Mouse (Mus musculus): Measurements from ENCODE around the gene Pmp22. TPM values are rescaled to one million over a fixed set of nuclear protein-coding genes. Genes with fewer than 3 reads are reported as not detected.
A peak's percentile ranks its signal among the peaks of the same experiment; 100 is the strongest.

Pmp22 gene
- polyA plus RNA-seq, 1 experiment from 2014 or later, result 41.1 TPM

DNA sequence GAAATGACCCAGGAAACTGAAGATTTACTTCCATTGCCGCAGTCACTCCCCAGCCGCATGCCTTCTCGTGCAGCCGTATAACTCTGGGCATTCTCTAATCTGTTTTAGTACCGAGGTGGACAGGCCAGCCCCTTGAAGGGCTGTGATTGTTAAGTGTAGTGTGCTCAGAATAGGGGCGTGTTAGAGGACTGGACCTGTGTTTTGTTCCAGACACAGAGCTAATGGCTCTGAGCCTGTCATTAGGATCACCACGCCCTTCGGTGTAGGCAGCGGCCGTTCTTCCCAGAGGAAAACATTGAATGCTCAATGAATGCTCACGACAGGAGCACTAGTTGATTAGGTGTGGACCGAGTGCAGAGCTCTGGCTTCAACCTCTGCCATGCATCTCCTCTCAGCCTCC lies 1.1 kb downstream of the Pmp22 start:
- no peaks in the 10 kb centered on the region for H3K9me3 ChIP-seq
- H3K27me3 ChIP-seq, result peaks cover 59% of the 10 kb centered on the region
- no peak overlapping the region for H3K4me3 ChIP-seq
- H3K36me3 ChIP-seq, result no peaks in the 10 kb centered on the region
- ATAC-seq (ENCODE audit: low FRiP score, low read depth), result no peak
- no peak overlapping the region for H3K27ac ChIP-seq (replicated peaks)
- H3K4me1 ChIP-seq (replicated peaks), result peaks cover 34% of the 10 kb centered on the region
- WGBS, result 52% methylated on average over 12 of the region's 12 CpGs
- H3K9ac ChIP-seq, result no peak overlapping the region
- H3K4me2 ChIP-seq, result no peak overlapping the region

DNA sequence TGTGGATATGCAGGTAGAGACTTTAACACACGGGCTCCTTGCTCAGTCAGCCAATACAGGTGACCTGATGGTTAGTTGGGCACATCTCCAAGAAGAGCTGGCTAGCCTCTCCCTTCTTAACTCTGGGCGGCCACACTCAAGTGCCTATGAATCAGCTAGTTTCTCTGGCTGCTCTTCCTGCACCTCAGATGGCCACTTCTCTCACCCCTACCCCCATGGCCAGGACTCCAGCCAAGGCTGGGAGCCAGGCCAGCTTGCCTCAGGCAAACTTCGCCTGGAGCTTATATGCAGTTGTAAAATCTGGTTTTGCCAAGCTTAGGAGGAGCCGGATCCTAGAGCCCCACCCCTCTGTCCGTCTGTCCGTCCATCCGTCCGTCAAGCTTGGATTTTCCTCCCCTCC lies 1.7 kb downstream of the Pmp22 start:
- Histone ChIP-seq H3K27ac (replicated peaks) (no peak overlapping the region), H3K4me3 (peak overlapping the region; percentile 54), H3K4me2 (peak overlapping the region; percentile 98), H3K36me3 (no peaks in the 10 kb centered on the region), H3K4me1 (replicated peaks) (peaks cover 35% of the 10 kb centered on the region), H3K27me3 (peaks cover 59% of the 10 kb centered on the region), H3K9me3 (no peaks in the 10 kb centered on the region), H3K9ac (no peak overlapping the region)
- ATAC-seq (ENCODE audit: low FRiP score, low read depth), result no peak
- 38% methylated on average over 8 of the region's 8 CpGs for WGBS

DNA sequence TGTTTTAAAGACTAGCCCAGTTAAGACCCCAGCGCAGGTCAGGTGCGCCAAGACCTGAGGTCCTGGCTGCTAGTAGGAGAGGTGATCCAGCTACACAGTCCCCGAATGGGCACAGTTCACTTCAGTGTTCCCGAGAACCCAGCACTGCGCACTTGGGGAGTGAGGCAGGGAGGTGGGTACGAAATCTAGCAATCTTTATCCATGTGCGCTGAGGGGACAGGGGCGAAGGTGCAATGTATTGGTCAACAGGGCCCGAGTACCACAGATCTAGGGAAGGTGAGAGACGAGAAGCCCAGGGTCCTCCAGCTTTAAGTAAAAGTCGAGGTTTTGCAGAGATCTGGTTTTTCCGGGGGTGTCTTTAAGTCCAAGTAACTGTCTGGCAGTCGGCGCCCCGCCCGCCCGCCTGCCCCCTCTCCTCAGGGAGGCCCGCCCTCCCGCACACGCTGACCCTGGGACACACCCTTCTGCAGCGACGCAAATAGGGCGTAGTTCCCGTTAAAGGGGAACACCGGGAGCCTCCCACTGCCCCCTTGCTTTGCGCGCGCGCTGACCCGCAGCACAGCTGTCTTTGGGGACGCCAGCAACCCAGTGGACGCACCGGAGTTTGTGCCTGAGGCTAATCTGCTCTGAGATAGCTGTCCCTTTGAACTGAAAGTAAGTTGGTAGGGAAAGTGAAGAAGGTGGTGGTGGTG lies 2.4 kb downstream of the Pmp22 start:
- ATAC-seq (ENCODE audit: low FRiP score, low read depth), result no peak
- WGBS, result 5% methylated on average over 33 of the region's 33 CpGs

DNA sequence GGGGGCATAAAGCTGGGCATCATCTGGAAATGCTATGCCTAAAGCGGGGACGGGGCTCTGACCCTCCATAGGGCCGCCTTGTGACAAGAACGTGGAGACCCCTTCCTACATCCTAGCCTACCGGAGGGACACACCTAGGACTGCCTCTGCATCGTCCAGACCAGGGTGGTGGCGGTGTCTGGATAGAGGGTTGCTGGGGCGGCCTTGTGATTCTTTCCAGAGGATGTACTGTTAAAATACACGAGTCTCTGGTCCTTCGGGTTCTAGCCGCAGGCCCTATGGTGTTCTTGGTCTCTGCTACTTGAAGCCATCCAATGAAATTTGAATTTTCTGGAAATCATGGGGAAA lies 2.9 kb downstream of the Pmp22 start:
- H3K36me3 ChIP-seq, result no peaks in the 10 kb centered on the region
- ATAC-seq (ENCODE audit: low FRiP score, low read depth), result no peak
- peak overlapping the region; percentile 54 for H3K4me3 ChIP-seq
- H3K4me2 ChIP-seq, result peak overlapping the region; percentile 98
- H3K4me1 ChIP-seq (replicated peaks), result peaks cover 43% of the 10 kb centered on the region
- H3K9me3 ChIP-seq, result no peaks in the 10 kb centered on the region
- WGBS, result 7% methylated on average over 11 of the region's 11 CpGs
- H3K27ac ChIP-seq (replicated peaks), result peak overlapping the region; percentile 76; the same call in 1 of the 2 replicates
- H3K9ac ChIP-seq, result no peak overlapping the region
- H3K27me3 ChIP-seq, result peaks cover 59% of the 10 kb centered on the region

More for the DNA sequence above, 2.4 kb downstream of the Pmp22 start:
- 0 out of 2 replicates have a peak overlapping the region, but pooled peaks have one; percentile 2 for H3K9ac ChIP-seq
- peaks cover 59% of the 10 kb centered on the region for H3K27me3 ChIP-seq
- peaks cover 38% of the 10 kb centered on the region for H3K4me1 ChIP-seq (replicated peaks)
- H3K9me3 ChIP-seq, result no peaks in the 10 kb centered on the region
- peak overlapping the region; percentile 98 for H3K4me2 ChIP-seq
- H3K36me3 ChIP-seq, result no peaks in the 10 kb centered on the region
- no peak overlapping the region for H3K27ac ChIP-seq (replicated peaks)
- H3K4me3 ChIP-seq, result peak overlapping the region; percentile 54

DNA sequence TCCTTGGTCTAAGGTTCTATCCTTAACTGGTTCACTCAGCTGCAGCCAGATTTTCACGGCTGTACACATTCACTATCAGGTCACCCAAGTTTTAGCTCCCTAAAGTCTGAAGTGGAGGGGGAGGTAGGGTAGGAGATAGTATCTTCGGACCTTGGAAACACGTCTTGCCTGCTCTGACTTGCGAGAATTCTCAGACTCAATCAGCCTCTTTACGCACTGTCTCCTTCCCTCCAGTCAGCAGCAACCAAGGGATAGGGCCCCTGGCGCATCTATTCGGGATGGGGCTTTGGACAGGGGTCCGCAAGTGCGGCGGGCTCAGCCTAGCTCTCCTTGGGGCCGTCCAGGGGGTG lies 3.3 kb downstream of the Pmp22 start:
- under 1% methylated on average over 11 of the region's 11 CpGs for WGBS
- no peaks in the 10 kb centered on the region for H3K36me3 ChIP-seq
- ATAC-seq (ENCODE audit: low FRiP score, low read depth), result no peak
- H3K4me1 ChIP-seq (replicated peaks), result peaks cover 47% of the 10 kb centered on the region
- peak overlapping the region; percentile 54 for H3K4me3 ChIP-seq
- H3K27ac ChIP-seq (replicated peaks), result peak overlapping the region; percentile 76
- H3K4me2 ChIP-seq, result peak overlapping the region; percentile 98
- peak overlapping the region; percentile 60 for H3K9ac ChIP-seq
- no peaks in the 10 kb centered on the region for H3K9me3 ChIP-seq
- peaks cover 59% of the 10 kb centered on the region for H3K27me3 ChIP-seq

DNA sequence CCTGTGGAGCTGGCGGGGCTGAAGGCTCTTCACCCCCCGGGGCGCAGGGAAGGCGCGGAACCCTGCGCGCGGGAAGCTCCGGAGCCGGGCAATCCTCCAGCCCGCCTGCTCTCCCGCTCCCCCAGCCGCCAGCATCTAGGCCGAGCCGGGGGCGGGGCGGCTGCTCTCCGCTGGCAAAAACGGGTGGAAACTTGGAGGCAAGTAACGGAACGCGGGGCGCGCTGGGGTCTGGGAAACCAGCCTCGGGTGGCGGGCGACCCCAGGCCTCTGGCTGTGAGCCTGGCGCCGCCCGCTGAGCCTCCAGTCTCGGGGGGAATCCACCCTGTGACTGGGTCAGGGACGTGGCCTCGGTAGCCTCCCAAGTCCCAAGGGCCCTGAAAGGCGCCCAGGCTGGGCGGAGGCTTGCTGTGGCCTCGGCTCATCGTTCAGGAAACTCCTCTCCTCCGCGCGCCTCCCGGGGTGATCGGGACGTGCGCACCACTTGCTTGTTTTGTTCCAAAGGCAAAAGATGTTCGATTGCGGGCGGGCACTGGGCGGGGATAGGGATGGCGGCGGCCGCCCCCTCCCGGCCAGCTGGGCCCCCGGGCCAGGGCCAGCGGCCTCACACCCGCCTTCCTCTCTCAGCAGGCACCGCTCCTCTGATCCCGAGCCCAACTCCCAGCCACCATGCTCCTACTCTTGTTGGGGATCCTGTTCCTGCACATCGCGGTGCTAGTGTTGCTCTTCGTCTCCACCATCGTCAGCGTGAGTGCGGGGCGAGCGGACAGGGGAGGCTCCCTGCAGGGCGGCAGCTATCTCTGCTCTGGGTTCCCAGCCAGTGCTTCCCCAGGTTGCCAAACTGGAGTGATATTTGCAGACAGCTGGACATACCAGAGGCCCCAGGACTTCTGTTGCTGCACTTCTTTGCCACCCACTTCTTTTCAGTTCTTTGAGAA lies 4.0 kb downstream of the Pmp22 start:
- H3K27me3 ChIP-seq, result peaks cover 59% of the 10 kb centered on the region
- H3K4me1 ChIP-seq (replicated peaks), result peaks cover 47% of the 10 kb centered on the region

DNA sequence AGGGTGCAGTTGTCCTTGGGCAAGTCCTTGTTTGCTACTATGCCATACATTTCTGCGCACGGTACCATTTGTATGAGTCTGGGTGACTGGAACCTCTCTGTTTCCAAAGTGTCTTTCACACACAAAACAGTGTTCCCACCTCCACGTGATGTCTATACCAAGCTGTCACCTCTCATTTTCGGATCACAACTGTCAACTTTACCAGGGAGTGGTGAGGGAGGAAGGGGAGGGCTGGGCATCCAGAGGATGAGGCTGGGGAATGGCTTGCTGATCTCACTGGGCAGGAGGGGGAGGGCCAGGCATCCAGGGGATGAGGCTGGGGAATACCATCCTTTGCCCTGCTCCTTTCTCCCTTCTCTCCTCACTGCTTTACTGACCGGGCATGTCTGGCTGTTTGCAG lies 5.2 kb downstream of the Pmp22 start:
- Histone ChIP-seq H3K4me2 (peak overlapping the region; percentile 98), H3K9ac (no peak overlapping the region), H3K9me3 (no peaks in the 10 kb centered on the region), H3K36me3 (no peaks in the 10 kb centered on the region), H3K27me3 (peaks cover 52% of the 10 kb centered on the region), H3K4me1 (replicated peaks) (peaks cover 47% of the 10 kb centered on the region), H3K4me3 (no peak overlapping the region), H3K27ac (replicated peaks) (no peak overlapping the region)
- WGBS, result 76% methylated on average over 5 of the region's 5 CpGs
- no peak for ATAC-seq (ENCODE audit: low FRiP score, low read depth)

More for the DNA sequence above, 4.0 kb downstream of the Pmp22 start:
- Histone ChIP-seq H3K9ac (peak overlapping the region; percentile 60), H3K9me3 (no peaks in the 10 kb centered on the region), H3K27ac (replicated peaks) (peak overlapping the region; percentile 76), H3K4me2 (peak overlapping the region; percentile 98), H3K4me3 (peak overlapping the region; percentile 54), H3K36me3 (no peaks in the 10 kb centered on the region)
- WGBS, result under 1% methylated on average over 66 of the region's 66 CpGs
- peak; percentile 54; the same call in 1 of the 2 replicates for ATAC-seq (ENCODE audit: low FRiP score, low read depth)

DNA sequence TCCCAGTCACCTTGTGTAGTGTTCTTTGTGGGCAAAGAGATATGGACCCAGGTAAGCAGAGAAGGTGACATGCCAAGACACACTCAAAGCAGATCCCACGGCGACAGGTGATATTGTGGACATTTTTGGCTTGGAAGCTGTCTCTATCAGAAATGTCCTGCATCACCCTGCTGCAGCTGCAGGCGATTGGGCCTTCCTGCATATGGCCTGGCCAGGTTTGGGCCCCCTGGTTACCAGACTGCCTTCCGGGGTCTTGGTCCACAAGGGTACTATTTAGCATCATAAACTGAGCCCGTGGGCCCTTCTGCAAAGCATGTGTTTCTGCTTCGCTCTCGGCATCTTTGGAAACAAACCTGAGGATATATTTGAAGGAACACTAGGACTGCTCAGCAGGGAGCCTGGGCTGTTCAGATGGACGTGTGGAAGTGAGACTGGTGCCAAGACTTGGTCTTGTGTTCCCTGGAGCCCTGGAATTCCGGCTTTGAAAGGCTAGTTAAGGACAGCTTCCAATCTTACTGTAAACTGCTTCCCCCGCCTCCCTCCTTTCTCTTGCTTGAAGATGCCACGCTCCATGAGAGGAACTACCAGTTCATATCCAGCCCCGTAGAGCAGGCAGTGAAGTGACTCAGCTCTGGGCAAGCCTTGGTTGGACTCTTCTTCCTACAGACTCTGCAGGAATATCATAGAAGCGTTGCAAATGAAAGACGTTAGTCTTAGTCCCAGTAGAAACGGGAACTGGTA lies 6.1 kb downstream of the Pmp22 start:
- Histone ChIP-seq H3K36me3 (no peaks in the 10 kb centered on the region), H3K9ac (no peak overlapping the region), H3K4me1 (replicated peaks) (peaks cover 47% of the 10 kb centered on the region), H3K27me3 (peaks cover 43% of the 10 kb centered on the region), H3K4me3 (no peak overlapping the region), H3K27ac (replicated peaks) (no peak overlapping the region; the same call in 1 of the 2 replicates), H3K4me2 (no peak overlapping the region), H3K9me3 (no peaks in the 10 kb centered on the region)
- 68% methylated on average over 15 of the region's 15 CpGs for WGBS
- ATAC-seq (ENCODE audit: low FRiP score, low read depth), result no peak

DNA sequence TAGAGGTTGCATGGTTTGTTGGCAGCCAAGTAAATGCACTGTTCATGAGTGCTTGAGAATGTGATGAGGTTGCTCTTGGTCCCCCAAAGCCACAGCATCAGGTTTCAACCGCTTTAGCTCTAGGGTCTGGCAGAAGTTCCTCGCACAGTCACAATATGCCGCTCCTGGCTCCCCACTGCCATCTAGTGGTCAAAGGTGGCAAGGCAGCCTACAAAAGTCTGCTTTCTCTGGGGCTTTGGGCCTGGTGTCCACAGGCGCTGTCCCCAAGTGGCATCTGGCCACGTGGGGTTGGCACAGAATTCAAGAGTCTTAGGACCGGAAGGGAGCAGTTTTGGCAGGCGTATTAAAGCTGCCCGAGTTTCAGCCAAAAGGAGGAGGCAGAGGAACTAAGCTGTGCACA lies 6.8 kb downstream of the Pmp22 start:
- H3K27ac ChIP-seq (replicated peaks), result peak overlapping the region; percentile 13
- H3K27me3 ChIP-seq, result peaks cover 39% of the 10 kb centered on the region
- no peak overlapping the region for H3K9ac ChIP-seq
- no peak overlapping the region for H3K4me3 ChIP-seq
- no peak overlapping the region for H3K4me2 ChIP-seq
- no peaks in the 10 kb centered on the region for H3K9me3 ChIP-seq
- ATAC-seq (ENCODE audit: low FRiP score, low read depth), result peak; percentile 79
- no peaks in the 10 kb centered on the region for H3K36me3 ChIP-seq
- 6% methylated on average over 8 of the region's 8 CpGs for WGBS
- H3K4me1 ChIP-seq (replicated peaks), result peaks cover 43% of the 10 kb centered on the region

DNA sequence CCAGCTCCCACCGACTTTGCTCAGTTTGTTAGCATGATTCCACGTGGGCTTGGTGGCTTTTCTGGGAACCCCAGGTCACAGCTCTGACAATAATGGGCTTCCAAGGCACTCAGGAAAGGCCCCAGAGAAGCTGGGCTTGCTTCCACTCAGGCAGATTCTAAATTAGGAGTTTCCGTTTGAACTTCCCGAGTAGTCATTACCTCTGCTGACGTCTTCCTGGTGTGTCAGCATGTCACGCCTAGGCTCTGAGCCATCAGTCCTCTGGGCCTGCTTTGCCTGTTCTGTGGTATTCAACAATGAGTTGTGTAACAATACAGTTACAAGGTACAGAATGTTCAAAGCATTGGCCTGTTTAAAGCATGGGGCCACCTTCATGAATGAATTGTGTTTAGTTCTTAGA lies 7.4 kb downstream of the Pmp22 start:
- no peaks in the 10 kb centered on the region for H3K9me3 ChIP-seq
- no peak overlapping the region for H3K4me2 ChIP-seq
- H3K9ac ChIP-seq, result no peak overlapping the region
- no peak overlapping the region for H3K4me3 ChIP-seq
- H3K4me1 ChIP-seq (replicated peaks), result peaks cover 37% of the 10 kb centered on the region
- WGBS, result 62% methylated on average over 6 of the region's 6 CpGs
- H3K36me3 ChIP-seq, result no peaks in the 10 kb centered on the region
- H3K27me3 ChIP-seq, result peaks cover 34% of the 10 kb centered on the region
- ATAC-seq (ENCODE audit: low FRiP score, low read depth), result no peak
- peak overlapping the region; percentile 13; the same call in 1 of the 2 replicates for H3K27ac ChIP-seq (replicated peaks)

DNA sequence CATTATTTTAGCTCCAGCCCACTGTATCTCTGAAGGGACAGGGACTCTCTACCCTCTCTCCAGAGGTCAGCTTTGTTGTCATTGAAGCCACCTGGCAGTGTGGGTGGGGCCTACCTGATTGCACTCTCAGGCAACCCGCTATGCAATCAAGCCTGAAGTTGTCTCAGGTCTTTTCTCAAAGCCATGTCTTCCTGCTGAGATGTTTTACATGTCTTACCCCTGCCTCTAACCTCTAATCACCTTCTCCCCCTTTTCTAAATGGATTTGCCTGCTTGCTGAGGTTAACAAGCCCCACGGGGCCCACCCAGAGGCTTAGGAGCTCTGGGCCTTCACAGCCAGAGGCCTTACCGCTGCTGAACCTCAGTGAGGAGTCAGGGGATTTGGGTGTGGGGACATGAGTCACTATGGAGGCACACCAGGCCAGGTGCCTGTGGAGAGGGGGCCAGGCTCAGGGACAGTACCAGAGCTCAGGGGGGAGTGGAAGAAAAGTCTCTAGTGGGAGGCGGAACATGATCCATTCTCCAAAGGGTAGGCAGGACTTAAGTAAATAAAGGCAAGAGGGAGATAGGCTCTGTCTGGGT lies 8.1 kb downstream of the Pmp22 start:
- Histone ChIP-seq H3K9ac (no peak overlapping the region), H3K27ac (replicated peaks) (no peak overlapping the region), H3K4me2 (no peak overlapping the region), H3K36me3 (no peaks in the 10 kb centered on the region), H3K4me3 (no peak overlapping the region), H3K4me1 (replicated peaks) (peaks cover 30% of the 10 kb centered on the region), H3K27me3 (peaks cover 28% of the 10 kb centered on the region), H3K9me3 (no peaks in the 10 kb centered on the region)
- 69% methylated on average over 4 of the region's 4 CpGs for WGBS
- ATAC-seq (ENCODE audit: low FRiP score, low read depth), result no peak
